ENCODE assay signal across 10 mouse cellular contexts in the genomic region with DNA sequence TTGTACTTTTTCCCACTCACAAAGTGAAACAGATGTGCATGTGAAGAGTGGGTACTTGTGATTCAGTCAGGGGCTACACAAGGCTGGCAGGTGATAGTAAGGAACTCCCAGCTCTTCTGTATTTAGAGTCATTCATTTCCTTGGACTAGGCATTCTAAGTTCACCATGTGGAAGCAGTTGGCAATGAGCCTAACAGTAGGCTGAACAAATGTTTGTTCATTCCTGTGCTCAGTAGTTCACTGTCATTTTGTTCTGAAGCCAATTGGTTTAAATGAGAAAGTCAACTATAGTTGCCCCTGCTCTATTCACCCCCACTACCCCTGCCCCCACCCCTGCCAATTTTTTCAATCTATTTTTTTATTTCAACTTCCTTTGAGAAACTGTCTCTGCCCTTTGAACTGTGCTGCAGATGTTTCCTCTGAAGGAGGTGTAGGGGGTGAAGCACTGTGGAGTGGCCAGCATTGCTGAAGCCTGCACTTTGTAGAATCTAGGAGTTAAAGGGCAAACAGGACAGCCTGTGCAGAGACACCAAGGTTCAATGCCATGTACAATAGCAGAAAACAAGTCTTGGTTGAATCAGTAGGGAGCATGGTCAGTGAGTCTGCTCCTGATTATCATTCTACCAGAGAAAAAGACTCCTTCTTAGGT. TPM values are rescaled to one million over a fixed set of nuclear protein-coding genes. Genes with fewer than 3 reads are reported as not detected.
A peak's percentile ranks its signal among the peaks of the same experiment; 100 is the strongest.
DNase-seq lines count a peak whose midpoint lies in the region; ATAC-seq lines count a peak whose summit lies in the region.
"Had no signal": no experiment of that assay in that cellular context is flagged by ENCODE, and none has a peak within 500 bp of the region (broad histone marks: within the 10 kb centered on the region; RNA-seq: fewer than 3 reads in every experiment).

No protein-coding gene starts in this region.

- H3K4me1 ChIP-seq in kidney, embryonic 16.5 days (ENCODE audit: insufficient read depth, low read length): no peaks in the 10 kb centered on the region
- H3K4me1 ChIP-seq in stomach, embryonic 15.5 days: no peaks in the 10 kb centered on the region

- no peak overlapping the region for H3K9ac ChIP-seq in kidney, embryonic 16.5 days (replicated peaks; ENCODE audit: low read length)
- H3K9ac ChIP-seq in stomach, embryonic 15.5 days: no peak overlapping the region

- DNase-seq in kidney, adult 11 months: peak; percentile 66
- DNase-seq in cerebellum, adult 18-20 months: peak; percentile 22 to 49
- DNase-seq in kidney, postnatal 36 days: peak; percentile 41 to 68
- DNase-seq in T-cell, adult 2 months (ENCODE audit: low spot score): no peak
- no peak for DNase-seq in MN1 (ENCODE audit: low spot score)
- no peak for DNase-seq in right cerebral cortex, postnatal 36 days (ENCODE audit: low spot score in 2 of 2)
- DNase-seq: left cerebral cortex, postnatal 4 days; retina, postnatal 1 day had no signal

- no peaks in the 10 kb centered on the region for H3K9me3 ChIP-seq in kidney, embryonic 16.5 days (ENCODE audit: low read length)
- no peaks in the 10 kb centered on the region for H3K9me3 ChIP-seq in stomach, embryonic 15.5 days

- no peak overlapping the region for H3K4me2 ChIP-seq in kidney, embryonic 16.5 days (replicated peaks; ENCODE audit: low read depth, low read length)
- H3K4me2 ChIP-seq in stomach, embryonic 15.5 days: peak overlapping the region; percentile 17; the same call in 1 of the 2 replicates

- H3K27me3 ChIP-seq in kidney, embryonic 16.5 days (ENCODE audit: insufficient read depth, low read length): no peaks in the 10 kb centered on the region
- H3K27me3 ChIP-seq in stomach, embryonic 15.5 days (replicated peaks): no peaks in the 10 kb centered on the region

- H3K27ac ChIP-seq in kidney, embryonic 16.5 days (ENCODE audit: low read length): no peak overlapping the region
- no peak overlapping the region for H3K27ac ChIP-seq in stomach, embryonic 15.5 days

- no peak overlapping the region for H3K4me3 ChIP-seq in kidney, embryonic 16.5 days (ENCODE audit: low read length)
- no peak overlapping the region for H3K4me3 ChIP-seq in stomach, embryonic 15.5 days (replicated peaks)

- peaks cover 8% of the 10 kb centered on the region; the same call in 1 of the 2 replicates for H3K36me3 ChIP-seq in kidney, embryonic 16.5 days (ENCODE audit: insufficient read depth, low read length)
- H3K36me3 ChIP-seq in stomach, embryonic 15.5 days: no peaks in the 10 kb centered on the region

- no peak for ATAC-seq in kidney, embryonic 16.5 days (ENCODE audit: low FRiP score, low TSS enrichment)
- ATAC-seq in stomach, embryonic 15.5 days (ENCODE audit: insufficient read depth, low FRiP score, low read depth): peak; percentile 38

RNA-seq across cellular contexts. Expression of gene Mpp1, which starts 2.4 kb away (rescaled TPM):
- polyA plus RNA-seq in kidney, embryonic 16.5 days (2015; fragmentation: Nextera tagmentation; extraction: Ambion mirVana): 56.7 and 68.8 TPM in 2 replicates
- polyA plus RNA-seq in stomach, embryonic 15.5 days (2015; fragmentation: Nextera tagmentation; extraction: Ambion mirVana): 79.3 and 84.9 TPM in 2 replicates

RNA-seq across cellular contexts. Expression of gene Dkc1, which starts 32.8 kb away (rescaled TPM):
- 135 and 160 TPM in 2 replicates for polyA plus RNA-seq in kidney, embryonic 16.5 days (2015; fragmentation: Nextera tagmentation; extraction: Ambion mirVana)
- 111 and 137 TPM in 2 replicates for polyA plus RNA-seq in stomach, embryonic 15.5 days (2015; fragmentation: Nextera tagmentation; extraction: Ambion mirVana)

RNA-seq across cellular contexts. Expression of gene Smim9, which starts 35.1 kb away (rescaled TPM):
- not detected in 2 replicates for polyA plus RNA-seq in kidney, embryonic 16.5 days (2015; fragmentation: Nextera tagmentation; extraction: Ambion mirVana)
- polyA plus RNA-seq in stomach, embryonic 15.5 days (2015; fragmentation: Nextera tagmentation; extraction: Ambion mirVana): not detected in 2 replicates

RNA-seq across cellular contexts. Expression of gene Gab3, which starts 43.2 kb away (rescaled TPM):
- 2.1 and 2.2 TPM in 2 replicates for polyA plus RNA-seq in kidney, embryonic 16.5 days (2015; fragmentation: Nextera tagmentation; extraction: Ambion mirVana)
- 2.7 and 3.0 TPM in 2 replicates for polyA plus RNA-seq in stomach, embryonic 15.5 days (2015; fragmentation: Nextera tagmentation; extraction: Ambion mirVana)

Comparison
In these comparisons a context has a peak if more than half of its experiments do, and no peak if none do; other contexts are left out.
1. DNase-seq: peak in kidney, adult 11 months (single experiment), cerebellum, adult 18-20 months (2 of 2) and kidney, postnatal 36 days (2 of 2); none in T-cell, adult 2 months (single experiment), MN1 (single experiment) and right cerebral cortex, postnatal 36 days (0 of 2).